Mouse (Mus musculus) E14TG2a.4 (cell line): Measurements from ENCODE around the gene Tut4.

ENCODE experiments used
- CTCF ChIP-seq: conservative IDR thresholded peaks from 2 replicates; pipeline ENCODE4 v1.5.1; 2014; ENCODE audit warnings: low read length
- NANOG ChIP-seq: IDR thresholded peaks from 2 replicates; pipeline ENCODE4 v1.6.1; 2014; ENCODE audit warnings: borderline replicate concordance, low read length, mixed read lengths
- POU5F1 ChIP-seq: IDR thresholded peaks from 2 replicates; pipeline ENCODE4 v1.6.1; 2014; ENCODE audit warnings: low read length, borderline replicate concordance

DNA sequence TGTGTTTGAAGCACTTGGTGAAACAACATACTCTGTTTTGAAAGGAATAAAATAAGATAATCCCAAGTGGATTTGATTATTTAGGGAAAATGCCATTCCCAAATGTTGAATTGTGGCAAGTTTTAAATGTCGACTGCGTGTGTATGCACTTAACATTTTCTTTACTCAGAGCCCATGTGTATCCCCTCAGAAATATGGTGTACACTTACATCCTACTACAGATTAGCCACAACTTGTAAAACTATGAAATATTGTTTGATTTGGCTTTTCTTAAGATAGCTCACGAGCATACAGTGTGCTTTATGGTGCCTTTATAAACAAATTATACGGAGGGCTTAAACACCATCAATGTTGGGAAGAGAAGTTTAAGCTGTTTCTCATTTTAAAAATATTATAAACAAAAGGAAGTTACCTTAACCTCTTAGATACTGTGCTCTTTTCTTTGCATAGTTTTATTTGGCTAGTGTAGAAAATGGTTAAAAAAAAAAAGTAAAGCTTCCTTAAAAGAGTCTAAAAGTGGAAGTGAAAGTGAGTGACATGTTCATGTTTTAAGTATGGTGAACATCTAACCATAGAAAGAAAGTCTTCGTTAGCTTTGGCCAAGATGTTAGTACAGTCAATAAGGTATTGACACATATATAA, 2.2 kb downstream of the Tut4 start:
- no peak for TF ChIP-seq CTCF
- no peak for TF ChIP-seq POU5F1
- no peak for TF ChIP-seq NANOG
